Mouse (Mus musculus) neural tube, embryonic 14.5 days (tissue): Measurements from ENCODE around the gene Slco3a1. TPM values are rescaled to one million over a fixed set of nuclear protein-coding genes. Genes with fewer than 3 reads are reported as not detected.

Experiments
- ATAC-seq: fragments of 200-750 bp; cut with Nextera tagmentation; 2 replicates; pipeline ENCODE4 v1.8.0; 2017; ENCODE audit warnings: low read depth, mild to moderate bottlenecking, moderate TSS enrichment, moderate library complexity
- H3K27ac ChIP-seq: fragments of 300-500 bp; sonication (generic); 2 replicates; pipeline ENCODE4 v1.5.1; 2014; ENCODE audit warnings: low read depth, mild to moderate bottlenecking, control low read depth, low read length, moderate library complexity, mixed read lengths
- H3K27me3 ChIP-seq: fragments of 300-500 bp; sonication (generic); 2 replicates; pipeline ENCODE4 v1.6.1; 2014; ENCODE audit warnings: low read length; ENCODE audit not compliant: control insufficient read depth, insufficient read depth
- H3K36me3 ChIP-seq: fragments of 300-500 bp; sonication (generic); 2 replicates; pipeline ENCODE4 v1.6.1; 2014; ENCODE audit warnings: low read length, mixed read lengths; ENCODE audit not compliant: control insufficient read depth, insufficient read depth
- H3K4me1 ChIP-seq: fragments of 300-500 bp; sonication (generic); 2 replicates; pipeline ENCODE4 v1.6.1; 2014; ENCODE audit warnings: low read length; ENCODE audit not compliant: control insufficient read depth, insufficient read depth
- H3K4me2 ChIP-seq: fragments of 300-500 bp; sonication (generic); 2 replicates; pipeline ENCODE4 v1.6.1; 2014; ENCODE audit warnings: mild to moderate bottlenecking, low read depth, low read length, control low read depth
- H3K4me3 ChIP-seq: fragments of 300-500 bp; sonication (generic); 2 replicates; pipeline ENCODE4 v1.5.1; 2014; ENCODE audit warnings: low read depth, low read length, control low read depth, mixed read lengths
- H3K9ac ChIP-seq: fragments of 300-500 bp; sonication (generic); replicated peaks from 2 replicates; pipeline ENCODE4 v1.6.1; 2014; ENCODE audit warnings: low read depth, mild to moderate bottlenecking, control low read depth, low read length, mixed read lengths
- H3K9me3 ChIP-seq: fragments of 300-500 bp; sonication (generic); 2 replicates; pipeline ENCODE4 v1.6.1; 2016; ENCODE audit warnings: low read length; ENCODE audit not compliant: control insufficient read depth
- WGBS: fragments of 180-500 bp; shearing (Covaris S2); extraction: QIAGEN DNeasy Blood & Tissue Kit; methylation state at CpG from one replicate; pipeline ENCODE4 v1.1.7; 2014; 5-methylcytosine and 5-hydroxymethylcytosine counted together
- polyA plus RNA-seq: library from polyadenylated mRNA; unstranded; fragments of >200 nt; fragmentation: Nextera tagmentation; extraction: Ambion mirVana; gene quantifications from 2 replicates; pipeline ENCODE4 v1.2.1, GENCODE M21; 2014

Slco3a1 gene
- polyA plus RNA-seq, 1 experiment from 2014 or later: 18.6 TPM

DNA sequence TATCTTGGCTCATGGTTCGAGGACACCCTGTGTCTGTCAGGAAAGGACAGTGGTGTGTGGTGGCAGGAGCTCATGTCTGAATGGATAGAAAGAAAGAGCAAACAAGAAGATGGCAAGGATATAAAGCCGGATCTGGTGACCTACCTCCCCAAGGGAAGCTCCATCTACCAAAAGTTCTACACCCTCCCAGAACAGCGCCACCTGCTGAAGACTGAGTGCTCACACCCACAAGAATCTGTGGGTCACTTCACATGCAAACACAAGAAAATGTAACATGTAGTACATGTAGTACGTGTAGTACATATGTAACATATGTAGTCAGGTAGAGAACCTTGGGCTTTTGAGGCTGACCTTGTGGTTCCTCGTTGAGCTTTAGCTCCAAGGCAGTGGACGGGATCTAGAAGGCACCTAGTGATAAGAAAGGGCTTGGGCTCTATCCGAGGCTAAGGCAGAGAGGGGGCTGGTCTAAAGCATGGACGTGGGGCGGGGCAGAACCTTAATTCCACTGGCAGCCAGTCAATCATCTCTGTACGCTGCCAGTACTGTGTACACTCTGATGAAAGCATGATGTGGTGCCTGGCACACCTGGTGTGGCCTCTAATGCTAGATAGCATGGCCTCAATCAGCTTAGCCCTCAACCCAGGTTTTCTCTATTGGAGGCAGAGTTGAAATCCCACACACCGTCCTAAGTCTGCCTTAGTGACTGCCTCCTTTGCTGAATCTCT lies 186.2 kb downstream of the Slco3a1 start:
- no peak overlapping the region for H3K9ac ChIP-seq
- H3K4me2 ChIP-seq: no peak overlapping the region
- peaks cover 10% of the 10 kb centered on the region; the same call in 1 of the 2 replicates for H3K4me1 ChIP-seq
- no peaks in the 10 kb centered on the region for H3K9me3 ChIP-seq
- no peak for ATAC-seq
- H3K4me3 ChIP-seq: no peak overlapping the region
- 90% methylated on average over 11 of the region's 11 CpGs for WGBS
- H3K27ac ChIP-seq: no peak overlapping the region
- no peaks in the 10 kb centered on the region for H3K36me3 ChIP-seq
- no peaks in the 10 kb centered on the region for H3K27me3 ChIP-seq

- no peak overlapping the region for H3K27ac ChIP-seq
- H3K9ac ChIP-seq: no peak overlapping the region
- H3K4me3 ChIP-seq: no peak overlapping the region
- no peak overlapping the region; the same call in 1 of the 2 replicates for H3K4me2 ChIP-seq
- H3K36me3 ChIP-seq: no peaks in the 10 kb centered on the region
- no peaks in the 10 kb centered on the region for H3K27me3 ChIP-seq
- no peaks in the 10 kb centered on the region for H3K9me3 ChIP-seq
- no peak for ATAC-seq
- 36% methylated on average over 7 of the region's 7 CpGs for WGBS
- H3K4me1 ChIP-seq: peaks cover 10% of the 10 kb centered on the region; the same call in 1 of the 2 replicates
Measured at GRCm38 (mm10) chr7:74367350-74367749, 187.2 kb downstream of the Slco3a1 start.

DNA sequence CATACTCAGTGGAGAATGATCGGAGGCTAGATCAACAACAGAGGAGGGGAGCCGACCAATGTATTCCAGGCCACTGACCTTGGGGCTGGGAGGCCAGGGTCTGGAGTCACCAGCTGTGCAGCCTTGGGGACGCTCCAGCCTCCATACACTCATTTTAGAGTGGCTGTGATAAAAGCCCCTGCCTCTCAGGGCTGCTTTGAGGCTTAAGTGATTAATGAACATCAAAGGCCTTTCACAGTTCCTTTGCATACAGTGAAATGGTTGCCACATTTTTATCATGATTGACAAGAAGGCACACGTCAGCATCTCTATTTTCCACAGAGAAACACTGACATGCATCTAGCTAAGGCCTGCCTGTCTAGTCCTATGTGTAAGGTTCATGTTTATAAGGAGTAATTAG lies 189.0 kb downstream of the Slco3a1 start:
- Histone ChIP-seq H3K4me1 (peaks cover 10% of the 10 kb centered on the region; the same call in 1 of the 2 replicates), H3K4me3 (no peak overlapping the region), H3K4me2 (no peak overlapping the region), H3K36me3 (no peaks in the 10 kb centered on the region), H3K27ac (no peak overlapping the region), H3K27me3 (no peaks in the 10 kb centered on the region), H3K9me3 (no peaks in the 10 kb centered on the region), H3K9ac (no peak overlapping the region)
- ATAC-seq: no peak
- whole genome bisulfite sequencing: 29% methylated on average over 4 of the region's 4 CpGs

GRCm38 (mm10) chr7:74364956-74365355 lies 189.6 kb downstream of the Slco3a1 start:
- ATAC-seq: no peak
- H3K4me2 ChIP-seq: no peak overlapping the region
- H3K36me3 ChIP-seq: no peaks in the 10 kb centered on the region
- no peaks in the 10 kb centered on the region for H3K9me3 ChIP-seq
- H3K4me1 ChIP-seq: peaks cover 10% of the 10 kb centered on the region; the same call in 1 of the 2 replicates
- H3K27me3 ChIP-seq: no peaks in the 10 kb centered on the region
- WGBS: 88% methylated on average over 3 of the region's 3 CpGs
- no peak overlapping the region for H3K4me3 ChIP-seq
- H3K27ac ChIP-seq: no peak overlapping the region
- no peak overlapping the region for H3K9ac ChIP-seq

GRCm38 (mm10) chr7:74363440-74363839 lies 191.1 kb downstream of the Slco3a1 start:
- H3K27ac ChIP-seq: no peak overlapping the region
- H3K4me2 ChIP-seq: no peak overlapping the region
- no peak for ATAC-seq
- no peak overlapping the region for H3K4me3 ChIP-seq
- H3K27me3 ChIP-seq: no peaks in the 10 kb centered on the region
- H3K4me1 ChIP-seq: peaks cover 10% of the 10 kb centered on the region; the same call in 1 of the 2 replicates
- WGBS: 86% methylated on average over 2 of the region's 2 CpGs
- H3K36me3 ChIP-seq: no peaks in the 10 kb centered on the region
- H3K9me3 ChIP-seq: no peaks in the 10 kb centered on the region
- no peak overlapping the region for H3K9ac ChIP-seq

DNA sequence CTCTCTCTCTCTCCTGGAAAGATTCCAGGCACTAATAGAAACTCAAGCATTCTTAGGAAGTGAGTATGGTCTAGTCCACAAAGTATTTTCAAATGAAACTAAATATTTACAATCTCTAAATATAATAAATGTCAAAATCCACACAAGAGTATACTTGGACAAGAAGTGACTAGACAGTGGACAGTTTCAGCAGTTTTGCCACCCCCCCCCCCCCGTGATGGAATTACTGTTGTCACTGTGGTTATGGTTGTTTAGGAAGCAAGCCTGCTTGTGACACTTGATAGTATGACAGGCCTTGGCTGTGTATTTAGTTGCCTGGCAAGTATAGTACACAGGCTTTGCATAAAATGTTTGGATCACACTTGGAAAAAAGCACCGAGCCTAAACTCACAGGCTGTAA lies 192.9 kb downstream of the Slco3a1 start:
- H3K36me3 ChIP-seq: no peaks in the 10 kb centered on the region
- H3K4me1 ChIP-seq: 0 out of 2 replicates have a peak, but pooled peaks cover 5% of the 10 kb centered on the region
- no peak overlapping the region for H3K4me2 ChIP-seq
- ATAC-seq: no peak
- no peak overlapping the region for H3K9ac ChIP-seq
- no peaks in the 10 kb centered on the region for H3K9me3 ChIP-seq
- 79% methylated on average over 2 of the region's 2 CpGs for WGBS
- H3K27me3 ChIP-seq: no peaks in the 10 kb centered on the region
- H3K4me3 ChIP-seq: no peak overlapping the region
- H3K27ac ChIP-seq: no peak overlapping the region

DNA sequence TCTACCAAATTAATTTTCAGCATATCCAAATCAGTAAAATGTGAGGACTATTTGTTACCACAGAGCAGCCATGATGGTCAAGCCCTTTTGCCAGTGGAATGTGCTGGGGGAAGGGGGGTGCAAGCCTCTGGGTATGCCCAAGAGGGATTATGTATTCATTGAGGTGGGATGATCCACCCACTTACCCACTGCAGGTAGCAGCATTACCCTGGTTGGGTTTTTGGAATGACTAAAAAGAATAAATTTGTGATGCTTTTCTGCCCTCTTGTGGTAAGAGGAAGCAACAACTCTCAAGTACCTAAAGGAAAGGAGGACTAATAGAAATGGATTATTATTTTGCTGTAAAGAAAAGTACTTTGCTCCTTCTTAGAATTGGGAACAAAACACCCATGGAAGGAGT lies 197.6 kb downstream of the Slco3a1 start:
- Histone ChIP-seq H3K36me3 (no peaks in the 10 kb centered on the region), H3K27ac (no peak overlapping the region), H3K27me3 (no peaks in the 10 kb centered on the region), H3K4me1 (peaks cover 4% of the 10 kb centered on the region), H3K4me2 (no peak overlapping the region), H3K9ac (no peak overlapping the region), H3K9me3 (no peaks in the 10 kb centered on the region), H3K4me3 (no peak overlapping the region)
- ATAC-seq: no peak

GRCm38 (mm10) chr7:74354527-74355256 lies 199.9 kb downstream of the Slco3a1 start:
- 58% methylated on average over 8 of the region's 8 CpGs for WGBS
- no peak overlapping the region for H3K9ac ChIP-seq

More at GRCm38 (mm10) chr7:74354527-74355256, 199.9 kb downstream of the Slco3a1 start:
- H3K4me2 ChIP-seq: no peak overlapping the region
- H3K4me3 ChIP-seq: no peak overlapping the region
- peak; percentile 77 for ATAC-seq
- H3K9me3 ChIP-seq: no peaks in the 10 kb centered on the region
- no peaks in the 10 kb centered on the region for H3K27me3 ChIP-seq
- no peaks in the 10 kb centered on the region for H3K36me3 ChIP-seq
- H3K4me1 ChIP-seq: peaks cover 4% of the 10 kb centered on the region
- H3K27ac ChIP-seq: no peak overlapping the region
